Mouse (Mus musculus): ENCODE measurements at regions not wholly inside any gene's neighbourhood (a gene's known extent, or its start where the extent isn't known, plus 50 kb on each side); places are given as distances from the start of the nearest gene placed in this dataset.

GRCm38 (mm10) chr7:113145046-113145445 is 62.2 kb upstream of the Arntl start:
- WGBS, result 72% methylated on average over 8 of the region's 8 CpGs
- 0 out of 2 replicates have a peak, but pooled peaks cover 3% of the 10 kb centered on the region for H3K4me1 ChIP-seq (ENCODE audit: control insufficient read depth, insufficient read depth, low read length)
- H3K27me3 ChIP-seq (ENCODE audit: control insufficient read depth, insufficient read depth, low read length), result no peaks in the 10 kb centered on the region
- no peak for ATAC-seq (ENCODE audit: insufficient read depth, low FRiP score)
- H3K36me3 ChIP-seq (ENCODE audit: control insufficient read depth, insufficient read depth, low read length), result no peaks in the 10 kb centered on the region
- no peak overlapping the region for H3K9ac ChIP-seq (ENCODE audit: low read length)
- no peaks in the 10 kb centered on the region for H3K9me3 ChIP-seq (replicated peaks; ENCODE audit: control insufficient read depth, low read length)
- no peak overlapping the region for H3K4me3 ChIP-seq (replicated peaks; ENCODE audit: low read length)
- no peak overlapping the region for H3K27ac ChIP-seq (ENCODE audit: low read length)
- no peak overlapping the region for H3K4me2 ChIP-seq (ENCODE audit: low read depth, low read length)

- WGBS, result 70% methylated on average over 2 of the region's 2 CpGs
Measured at GRCm38 (mm10) chr7:113146108-113146507, 61.2 kb upstream of the Arntl start.

GRCm38 (mm10) chr7:113146526-113146925 is 60.7 kb upstream of the Arntl start:
- Histone ChIP-seq H3K4me3 (replicated peaks; ENCODE audit: low read length) (no peak overlapping the region), H3K27me3 (ENCODE audit: control insufficient read depth, insufficient read depth, low read length) (no peaks in the 10 kb centered on the region), H3K9me3 (replicated peaks; ENCODE audit: control insufficient read depth, low read length) (no peaks in the 10 kb centered on the region), H3K4me2 (ENCODE audit: low read depth, low read length) (no peak overlapping the region), H3K27ac (ENCODE audit: low read length) (no peak overlapping the region), H3K4me1 (ENCODE audit: control insufficient read depth, insufficient read depth, low read length) (peaks cover 14% of the 10 kb centered on the region), H3K9ac (ENCODE audit: low read length) (no peak overlapping the region), H3K36me3 (ENCODE audit: control insufficient read depth, insufficient read depth, low read length) (no peaks in the 10 kb centered on the region)
- WGBS, result 86% methylated on average over 9 of the region's 9 CpGs
- no peak for ATAC-seq (ENCODE audit: insufficient read depth, low FRiP score)

More at GRCm38 (mm10) chr7:113146108-113146507, 61.2 kb upstream of the Arntl start:
- Histone ChIP-seq H3K9me3 (replicated peaks; ENCODE audit: control insufficient read depth, low read length) (no peaks in the 10 kb centered on the region), H3K4me2 (ENCODE audit: low read depth, low read length) (no peak overlapping the region), H3K36me3 (ENCODE audit: control insufficient read depth, insufficient read depth, low read length) (no peaks in the 10 kb centered on the region), H3K9ac (ENCODE audit: low read length) (no peak overlapping the region), H3K4me3 (replicated peaks; ENCODE audit: low read length) (no peak overlapping the region), H3K4me1 (ENCODE audit: control insufficient read depth, insufficient read depth, low read length) (peaks cover 10% of the 10 kb centered on the region; the same call in 1 of the 2 replicates), H3K27me3 (ENCODE audit: control insufficient read depth, insufficient read depth, low read length) (no peaks in the 10 kb centered on the region), H3K27ac (ENCODE audit: low read length) (no peak overlapping the region)
- no peak for ATAC-seq (ENCODE audit: insufficient read depth, low FRiP score)

- no peak for ATAC-seq (ENCODE audit: insufficient read depth, low FRiP score)
- Histone ChIP-seq H3K36me3 (ENCODE audit: control insufficient read depth, insufficient read depth, low read length) (no peaks in the 10 kb centered on the region), H3K27me3 (ENCODE audit: control insufficient read depth, insufficient read depth, low read length) (no peaks in the 10 kb centered on the region), H3K4me1 (ENCODE audit: control insufficient read depth, insufficient read depth, low read length) (peaks cover 17% of the 10 kb centered on the region), H3K27ac (ENCODE audit: low read length) (no peak overlapping the region), H3K4me2 (ENCODE audit: low read depth, low read length) (no peak overlapping the region), H3K9me3 (replicated peaks; ENCODE audit: control insufficient read depth, low read length) (no peaks in the 10 kb centered on the region), H3K4me3 (replicated peaks; ENCODE audit: low read length) (no peak overlapping the region), H3K9ac (ENCODE audit: low read length) (no peak overlapping the region)
- whole genome bisulfite sequencing, result 43% methylated on average over 16 of the region's 16 CpGs
Measured at GRCm38 (mm10) chr7:113147391-113148332, 59.6 kb upstream of the Arntl start.

GRCm38 (mm10) chr7:113148700-113149099 is 58.6 kb upstream of the Arntl start:
- no peak overlapping the region for H3K9ac ChIP-seq (ENCODE audit: low read length)
- H3K27me3 ChIP-seq (ENCODE audit: control insufficient read depth, insufficient read depth, low read length), result no peaks in the 10 kb centered on the region
- H3K9me3 ChIP-seq (replicated peaks; ENCODE audit: control insufficient read depth, low read length), result no peaks in the 10 kb centered on the region
- H3K36me3 ChIP-seq (ENCODE audit: control insufficient read depth, insufficient read depth, low read length), result no peaks in the 10 kb centered on the region
- H3K4me1 ChIP-seq (ENCODE audit: control insufficient read depth, insufficient read depth, low read length), result peaks cover 19% of the 10 kb centered on the region
- no peak for ATAC-seq (ENCODE audit: insufficient read depth, low FRiP score)
- no peak overlapping the region for H3K4me3 ChIP-seq (replicated peaks; ENCODE audit: low read length)
- 91% methylated on average over 6 of the region's 6 CpGs for WGBS
- H3K27ac ChIP-seq (ENCODE audit: low read length), result no peak overlapping the region
- H3K4me2 ChIP-seq (ENCODE audit: low read depth, low read length), result no peak overlapping the region

GRCm38 (mm10) chr7:113149966-113150470 is 57.2 kb upstream of the Arntl start:
- peaks cover 19% of the 10 kb centered on the region for H3K4me1 ChIP-seq (ENCODE audit: control insufficient read depth, insufficient read depth, low read length)
- no peak overlapping the region for H3K4me3 ChIP-seq (replicated peaks; ENCODE audit: low read length)
- H3K9ac ChIP-seq (ENCODE audit: low read length), result no peak overlapping the region
- ATAC-seq (ENCODE audit: insufficient read depth, low FRiP score), result no peak
- no peaks in the 10 kb centered on the region for H3K36me3 ChIP-seq (ENCODE audit: control insufficient read depth, insufficient read depth, low read length)
- WGBS, result 88% methylated on average over 4 of the region's 4 CpGs
- peak overlapping the region; percentile 80 for H3K27ac ChIP-seq (ENCODE audit: low read length)
- no peaks in the 10 kb centered on the region for H3K9me3 ChIP-seq (replicated peaks; ENCODE audit: control insufficient read depth, low read length)
- no peak overlapping the region for H3K4me2 ChIP-seq (ENCODE audit: low read depth, low read length)
- no peaks in the 10 kb centered on the region for H3K27me3 ChIP-seq (ENCODE audit: control insufficient read depth, insufficient read depth, low read length)

- Histone ChIP-seq H3K27ac (ENCODE audit: low read length) (peak overlapping the region; percentile 80), H3K36me3 (ENCODE audit: control insufficient read depth, insufficient read depth, low read length) (no peaks in the 10 kb centered on the region), H3K27me3 (ENCODE audit: control insufficient read depth, insufficient read depth, low read length) (no peaks in the 10 kb centered on the region), H3K4me2 (ENCODE audit: low read depth, low read length) (no peak overlapping the region), H3K9ac (ENCODE audit: low read length) (no peak overlapping the region), H3K4me1 (ENCODE audit: control insufficient read depth, insufficient read depth, low read length) (peaks cover 19% of the 10 kb centered on the region), H3K4me3 (replicated peaks; ENCODE audit: low read length) (no peak overlapping the region), H3K9me3 (replicated peaks; ENCODE audit: control insufficient read depth, low read length) (no peaks in the 10 kb centered on the region)
- peak; percentile 38; the same call in 1 of the 2 replicates for ATAC-seq (ENCODE audit: insufficient read depth, low FRiP score)
- WGBS, result 31% methylated on average over 6 of the region's 6 CpGs
Measured at GRCm38 (mm10) chr7:113150789-113151188, 56.5 kb upstream of the Arntl start.

- ATAC-seq (ENCODE audit: insufficient read depth, low FRiP score), result 0 out of 2 replicates have a peak, but pooled peaks have one; percentile 15
- Histone ChIP-seq H3K27me3 (ENCODE audit: control insufficient read depth, insufficient read depth, low read length) (no peaks in the 10 kb centered on the region), H3K4me1 (ENCODE audit: control insufficient read depth, insufficient read depth, low read length) (peaks cover 19% of the 10 kb centered on the region), H3K4me2 (ENCODE audit: low read depth, low read length) (no peak overlapping the region), H3K9me3 (replicated peaks; ENCODE audit: control insufficient read depth, low read length) (no peaks in the 10 kb centered on the region), H3K4me3 (replicated peaks; ENCODE audit: low read length) (no peak overlapping the region), H3K27ac (ENCODE audit: low read length) (peak overlapping the region; percentile 80), H3K9ac (ENCODE audit: low read length) (no peak overlapping the region), H3K36me3 (ENCODE audit: control insufficient read depth, insufficient read depth, low read length) (no peaks in the 10 kb centered on the region)
- WGBS, result 41% methylated on average over 6 of the region's 6 CpGs
Measured at GRCm38 (mm10) chr7:113151499-113151898, 55.8 kb upstream of the Arntl start.

GRCm38 (mm10) chr7:113153386-113153785 is 53.9 kb upstream of the Arntl start:
- Histone ChIP-seq H3K27me3 (ENCODE audit: control insufficient read depth, insufficient read depth, low read length) (no peaks in the 10 kb centered on the region), H3K4me3 (replicated peaks; ENCODE audit: low read length) (no peak overlapping the region), H3K9me3 (replicated peaks; ENCODE audit: control insufficient read depth, low read length) (no peaks in the 10 kb centered on the region), H3K27ac (ENCODE audit: low read length) (no peak overlapping the region), H3K4me1 (ENCODE audit: control insufficient read depth, insufficient read depth, low read length) (peaks cover 16% of the 10 kb centered on the region), H3K9ac (ENCODE audit: low read length) (no peak overlapping the region), H3K4me2 (ENCODE audit: low read depth, low read length) (no peak overlapping the region), H3K36me3 (ENCODE audit: control insufficient read depth, insufficient read depth, low read length) (no peaks in the 10 kb centered on the region)
- ATAC-seq (ENCODE audit: insufficient read depth, low FRiP score), result no peak
- 69% methylated on average over 2 of the region's 2 CpGs for WGBS
